Mouse (Mus musculus) testis, adult 2 months (tissue): ENCODE data around the gene Timm8a1.

ENCODE experiments used
- CTCF ChIP-seq: fragments of 200-500 bp; IDR thresholded peaks from 2 replicates; pipeline ENCODE4 v1.5.1; 2012; ENCODE audit warnings: low read depth, mild to moderate bottlenecking, inconsistent platforms, low read length, moderate library complexity; ENCODE audit not compliant: control insufficient read depth, insufficient read depth, insufficient replicate concordance
- POLR2A ChIP-seq: fragments of 200-500 bp; IDR thresholded peaks from 2 replicates; pipeline ENCODE4 v1.6.1; 2012; ENCODE audit warnings: low read depth, mild to moderate bottlenecking, inconsistent platforms, low read length, moderate library complexity; ENCODE audit not compliant: control insufficient read depth

GRCm38 (mm10) chrX:134564326-134564725 lies 22.7 kb upstream of the Timm8a1 start:
- TF ChIP-seq CTCF (no peak), POLR2A (no peak)
